Mouse (Mus musculus) bone marrow, adult 2 months (tissue): ENCODE results near the gene Mapkap1.

Experiments
- CTCF ChIP-seq: fragments of 200-500 bp; IDR thresholded peaks from 2 replicates; pipeline ENCODE4 v1.5.1; 2011; ENCODE audit warnings: low read length, control low read depth; ENCODE audit not compliant: control insufficient read depth, insufficient read depth
- POLR2A ChIP-seq: fragments of 200-500 bp; IDR thresholded peaks from 2 replicates; pipeline ENCODE4 v1.6.1; 2011; ENCODE audit warnings: low read depth, mild to moderate bottlenecking, control low read depth, low read length, borderline replicate concordance; ENCODE audit not compliant: control insufficient read depth

GRCm38 (mm10) chr2:34608917-34609316 is 202.3 kb downstream of the Mapkap1 start:
- TF ChIP-seq POLR2A = no peak
- TF ChIP-seq CTCF = no peak
